Mouse (Mus musculus) heart, embryonic 13.5 days (tissue): Measurements from ENCODE around the gene Slfn2. TPM values are rescaled to one million over a fixed set of nuclear protein-coding genes. Genes with fewer than 3 reads are reported as not detected.

Source experiments
- microRNA-seq: library from miRNA; unstranded; fragments of <30 nt; microRNA quantifications from one replicate; pipeline ENCODE4, GENCODE M21; 2016
- polyA plus RNA-seq: library from polyadenylated mRNA; unstranded; fragments of >200 nt; fragmentation: Nextera tagmentation; extraction: Ambion mirVana; gene quantifications from 2 replicates; pipeline ENCODE4 v1.2.1, GENCODE M21; 2015

Slfn2 gene
- polyA plus RNA-seq, 1 experiment from 2014 or later: 3.6 TPM

Small RNA genes lying within 50 kb of the gene (microRNA-seq; reads per million reads assigned to microRNA genes)
- not detected for gene Gm27598

Other genes with a start within 250 kb of the Slfn2 start
- gene Rffl, start 193.9 kb upstream of the Slfn2 start, polyA plus RNA-seq: 4.7 and 5.3 TPM in 2 replicates
- 12.2 and 12.4 TPM in 2 replicates for gene Rad51d, start 174.5 kb upstream of the Slfn2 start, polyA plus RNA-seq
- 0.07 and 0.22 TPM in 2 replicates for gene Fndc8, start 173.0 kb upstream of the Slfn2 start, polyA plus RNA-seq
- gene Nle1, start 156.7 kb upstream of the Slfn2 start, polyA plus RNA-seq: 20.9 and 21.2 TPM in 2 replicates
- 157 and 170 TPM in 2 replicates for gene Unc45b, start 154.6 kb upstream of the Slfn2 start, polyA plus RNA-seq
- gene Slfn5, start 113.8 kb upstream of the Slfn2 start, polyA plus RNA-seq: 3.5 and 4.4 TPM in 2 replicates
- 12.9 and 14.5 TPM in 2 replicates for gene Slfn9, start 73.3 kb upstream of the Slfn2 start, polyA plus RNA-seq
- gene Slfn8, start 44.3 kb upstream of the Slfn2 start, polyA plus RNA-seq: 0.31 and 0.32 TPM in 2 replicates
- gene Slfn1, start 51.7 kb downstream of the Slfn2 start, polyA plus RNA-seq: 0.10 and 0.17 TPM in 2 replicates
- gene Slfn4, start 110.1 kb downstream of the Slfn2 start, polyA plus RNA-seq: not detected in 2 replicates
- 0.98 TPM in 2 replicates for gene Slfn3, start 126.2 kb downstream of the Slfn2 start, polyA plus RNA-seq
- gene Slfn14, start 221.6 kb downstream of the Slfn2 start, polyA plus RNA-seq: 0.84 and 0.88 TPM in 2 replicates
- 36.2 and 37.2 TPM in 2 replicates for gene Ap2b1, start 233.9 kb downstream of the Slfn2 start, polyA plus RNA-seq
- gene Pex12, start 237.5 kb downstream of the Slfn2 start, polyA plus RNA-seq: 8.5 and 8.6 TPM in 2 replicates